Mouse (Mus musculus): ENCODE results near the gene Ctnna3. TPM values are rescaled to one million over a fixed set of nuclear protein-coding genes. Genes with fewer than 3 reads are reported as not detected.

Gene Ctnna3
- total and polyA plus RNA-seq, 3 experiments, result not detected

DNA sequence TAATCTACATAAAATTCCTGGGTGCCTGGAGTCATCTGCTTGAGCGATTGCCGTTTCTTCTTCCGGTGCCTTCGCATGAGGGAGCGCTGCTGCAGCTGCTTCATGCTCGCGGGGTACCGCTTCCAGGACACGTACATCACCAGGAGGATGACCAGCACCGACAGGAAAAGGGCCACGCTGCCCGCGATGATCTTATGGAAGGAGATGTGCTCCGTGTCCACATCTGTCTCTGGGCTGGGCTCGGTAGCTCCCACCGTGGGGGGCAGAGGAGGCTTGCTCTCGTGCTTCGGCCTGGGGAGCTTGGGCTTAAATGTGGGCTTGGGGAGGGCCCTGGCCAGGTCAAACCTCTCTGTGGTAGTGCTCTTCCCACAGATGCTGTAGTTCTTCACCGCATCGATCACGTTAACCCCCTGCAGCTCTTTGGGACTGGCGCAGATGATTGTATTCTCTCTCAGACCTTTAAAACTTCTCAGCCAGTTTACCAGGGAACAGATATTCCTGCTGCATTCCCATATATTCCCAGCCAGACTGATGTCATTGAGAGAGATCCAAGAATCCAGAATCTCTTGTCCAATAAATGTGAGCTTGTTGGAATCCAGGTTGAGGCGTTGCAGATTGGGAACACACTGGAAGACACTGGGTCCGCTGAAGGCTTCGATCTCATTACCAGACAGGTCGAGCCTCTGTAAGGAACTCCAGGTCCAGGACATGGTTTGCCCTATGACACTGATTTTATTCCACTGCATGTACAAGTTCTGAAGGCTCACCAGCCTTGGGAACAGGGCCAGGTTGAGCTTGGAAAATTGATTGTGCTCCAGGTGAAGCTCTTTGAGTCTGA is 658.3 kb downstream of the Ctnna3 start:
- no peak overlapping the region for H3K4me3 ChIP-seq (ENCODE audit: low read depth, low read length)
- ATAC-seq (ENCODE audit: extremely low read depth, insufficient number of reproducible peaks, low FRiP score, poor library complexity, severe bottlenecking), result no peak
- H3K36me3 ChIP-seq (replicated peaks), result no peaks in the 10 kb centered on the region

DNA sequence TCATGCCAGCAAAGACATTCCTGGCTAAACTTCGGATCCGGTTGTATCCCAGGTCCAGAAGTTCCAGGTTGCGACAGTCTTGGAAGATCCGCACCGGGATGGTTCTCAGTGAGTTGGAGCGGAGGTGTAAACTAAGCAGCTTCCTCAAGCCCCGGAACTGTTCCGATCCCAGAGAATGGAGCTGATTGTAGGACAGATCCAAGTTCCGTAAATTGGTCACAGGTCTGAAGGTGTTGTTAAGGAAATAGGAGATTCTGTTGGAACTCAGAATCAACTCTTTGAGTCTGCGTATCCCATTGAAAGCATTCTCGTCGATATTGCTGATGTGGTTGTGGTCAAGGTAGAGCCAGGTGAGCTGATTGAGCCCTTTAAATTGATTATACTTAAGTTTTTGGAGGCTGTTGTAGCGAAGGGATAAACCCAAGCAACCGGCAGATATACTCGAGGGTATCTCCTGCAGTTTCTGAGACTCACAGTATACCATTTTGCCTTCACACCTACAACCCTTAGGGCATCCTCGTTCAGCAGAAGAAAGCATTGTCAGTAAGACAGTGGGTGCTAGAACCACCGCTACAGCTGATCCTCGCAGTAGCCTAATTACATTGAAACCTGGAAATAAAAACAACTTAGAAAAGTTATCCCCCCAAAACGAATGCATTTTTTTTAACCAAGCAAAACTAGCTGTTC is 659.0 kb downstream of the Ctnna3 start:
- no peak for TF ChIP-seq GATA1 (IDR thresholded peaks at IDR 0.05; ENCODE audit: borderline replicate concordance, low read length)
- no peak for TF ChIP-seq GATA2 (IDR thresholded peaks at IDR 0.05; ENCODE audit: borderline replicate concordance, low read depth, low read length)
- TF ChIP-seq CTCF (IDR thresholded peaks at IDR 0.05; ENCODE audit: low read depth, low read length), result no peak
- no peaks in the 10 kb centered on the region for H3K4me1 ChIP-seq (ENCODE audit: insufficient read depth, low read depth, low read length)
- ATAC-seq (ENCODE audit: extremely low read depth, insufficient number of reproducible peaks, low FRiP score, poor library complexity, severe bottlenecking) (no peak), DNase-seq (ENCODE audit: low spot score) (no peak)
- H3K9me3 ChIP-seq (replicated peaks), result peaks cover 12% of the 10 kb centered on the region
- H3K36me3 ChIP-seq (replicated peaks), result no peaks in the 10 kb centered on the region
- no peaks in the 10 kb centered on the region for H3K27me3 ChIP-seq (ENCODE audit: insufficient read depth, low read length)
- no peak overlapping the region for H3K4me3 ChIP-seq (ENCODE audit: low read depth, low read length)

More for the DNA sequence above, 658.3 kb downstream of the Ctnna3 start:
- TF ChIP-seq POLR2AphosphoS5 (IDR thresholded peaks at IDR 0.05; ENCODE audit: insufficient replicate concordance, low read depth, low read length) (no peak), CTCF (IDR thresholded peaks at IDR 0.05; ENCODE audit: low read depth, low read length) (no peak), TAL1 (conservative IDR thresholded peaks at IDR 0.05; ENCODE audit: low read depth, low read length) (no peak), GATA1 (IDR thresholded peaks at IDR 0.05; ENCODE audit: borderline replicate concordance, low read length) (no peak), GATA2 (IDR thresholded peaks at IDR 0.05; ENCODE audit: borderline replicate concordance, low read depth, low read length) (no peak)
- peaks cover 12% of the 10 kb centered on the region for H3K9me3 ChIP-seq (replicated peaks)
- H3K4me1 ChIP-seq (ENCODE audit: insufficient read depth, low read depth, low read length), result no peaks in the 10 kb centered on the region
- no peaks in the 10 kb centered on the region for H3K27me3 ChIP-seq (ENCODE audit: insufficient read depth, low read length)
- DNase-seq (ENCODE audit: low spot score), result no peak

DNA sequence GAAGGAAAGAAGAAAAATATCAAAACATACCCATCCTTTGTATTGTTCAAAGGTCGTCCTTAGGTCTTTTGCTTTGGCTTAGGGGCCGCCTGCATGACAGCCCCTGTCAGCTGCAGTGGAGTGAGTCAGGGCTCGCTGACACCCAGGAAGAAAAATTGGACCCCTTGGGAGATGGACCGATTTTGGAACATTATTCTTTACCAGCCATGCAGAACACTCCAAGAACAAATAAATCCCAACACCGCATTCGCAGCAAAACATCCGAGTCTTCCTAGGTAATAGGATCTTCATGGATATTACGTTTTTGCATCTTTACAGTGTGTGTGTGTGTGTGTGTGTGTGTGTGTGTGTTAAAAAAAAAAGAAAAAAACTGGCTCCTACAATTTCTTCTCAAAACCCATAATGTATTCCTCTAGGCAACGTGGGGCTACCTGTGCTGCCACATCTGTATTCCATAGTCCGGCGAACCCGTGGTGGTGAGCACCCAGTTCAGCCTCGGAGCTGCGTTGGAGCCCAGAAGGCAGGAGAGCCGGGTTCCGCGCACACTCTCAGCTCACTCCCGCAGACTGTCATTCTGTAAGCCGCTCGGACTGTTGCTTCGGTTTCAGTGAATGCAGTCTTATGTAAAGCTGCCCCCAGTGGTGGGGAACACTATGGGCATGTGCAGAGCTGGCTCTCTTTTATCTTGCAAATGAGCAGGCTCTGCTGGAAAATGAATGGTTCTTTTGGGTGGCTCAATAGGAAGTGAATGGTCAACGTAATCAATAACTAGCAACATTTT is 660.0 kb downstream of the Ctnna3 start, which contains the start of gene Lrrtm3:
Lrrtm3 (minus strand) TSS at position 598 of the 781 bp plus-strand sequence.
- DNase-seq (ENCODE audit: low spot score) (no peak), ATAC-seq (ENCODE audit: extremely low read depth, insufficient number of reproducible peaks, low FRiP score, poor library complexity, severe bottlenecking) (no peak)
- Histone ChIP-seq H3K4me3 (ENCODE audit: low read depth, low read length) (no peak within 1 kb of the TSS), H3K27me3 (ENCODE audit: insufficient read depth, low read length) (no peaks in the 10 kb centered on the region), H3K9me3 (replicated peaks) (peaks cover 12% of the 10 kb centered on the region), H3K4me1 (ENCODE audit: insufficient read depth, low read depth, low read length) (no peaks in the 10 kb centered on the region), H3K36me3 (replicated peaks) (no peaks in the 10 kb centered on the region)
- TF ChIP-seq GATA1 (IDR thresholded peaks at IDR 0.05; ENCODE audit: borderline replicate concordance, low read length) (no peak), GATA2 (IDR thresholded peaks at IDR 0.05; ENCODE audit: borderline replicate concordance, low read depth, low read length) (no peak), CTCF (IDR thresholded peaks at IDR 0.05; ENCODE audit: low read depth, low read length) (no peak), TAL1 (conservative IDR thresholded peaks at IDR 0.05; ENCODE audit: low read depth, low read length) (no peak), POLR2AphosphoS5 (IDR thresholded peaks at IDR 0.05; ENCODE audit: insufficient replicate concordance, low read depth, low read length) (no peak)

- H3K36me3 ChIP-seq (replicated peaks), result no peaks in the 10 kb centered on the region
- no peak for DNase-seq (ENCODE audit: low spot score)
- H3K27me3 ChIP-seq (ENCODE audit: insufficient read depth, low read length), result no peaks in the 10 kb centered on the region
- TF ChIP-seq POLR2AphosphoS5 (IDR thresholded peaks at IDR 0.05; ENCODE audit: insufficient replicate concordance, low read depth, low read length), result no peak
- TF ChIP-seq GATA1 (IDR thresholded peaks at IDR 0.05; ENCODE audit: borderline replicate concordance, low read length), result no peak
- no peak for TF ChIP-seq GATA2 (IDR thresholded peaks at IDR 0.05; ENCODE audit: borderline replicate concordance, low read depth, low read length)
- no peak for TF ChIP-seq CTCF (IDR thresholded peaks at IDR 0.05; ENCODE audit: low read depth, low read length)
- no peak for TF ChIP-seq TAL1 (conservative IDR thresholded peaks at IDR 0.05; ENCODE audit: low read depth, low read length)
- no peak for ATAC-seq (ENCODE audit: extremely low read depth, insufficient number of reproducible peaks, low FRiP score, poor library complexity, severe bottlenecking)
- H3K9me3 ChIP-seq (replicated peaks), result no peaks in the 10 kb centered on the region
- no peaks in the 10 kb centered on the region for H3K4me1 ChIP-seq (ENCODE audit: insufficient read depth, low read depth, low read length)
- H3K4me3 ChIP-seq (ENCODE audit: low read depth, low read length), result no peak overlapping the region
These were observed 666.6 kb downstream of the Ctnna3 start for GRCm38 (mm10) chr10:64096532-64096931.

DNA sequence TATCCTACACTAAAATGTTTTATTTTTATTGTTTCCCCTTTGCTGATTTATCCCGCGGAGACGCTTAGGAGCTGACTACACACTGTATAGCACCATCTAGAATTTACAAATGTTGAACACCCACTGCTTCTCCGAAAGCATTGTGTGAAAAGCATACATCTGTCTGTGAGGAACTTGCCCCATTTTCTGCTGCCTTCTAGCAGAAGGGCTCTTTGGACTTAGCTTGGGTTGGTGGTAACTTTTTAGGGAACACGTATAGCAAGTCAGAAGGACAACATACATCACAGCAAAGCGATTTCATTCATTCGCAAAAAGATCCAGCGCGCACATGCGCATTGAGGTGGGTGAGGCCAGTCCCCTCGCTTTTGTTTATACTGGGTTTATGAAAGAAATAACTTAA is 685.3 kb downstream of the Ctnna3 start:
- no peaks in the 10 kb centered on the region for H3K36me3 ChIP-seq (replicated peaks)
- no peak overlapping the region for H3K4me3 ChIP-seq (ENCODE audit: low read depth, low read length)
- DNase-seq (ENCODE audit: low spot score) (no peak), ATAC-seq (ENCODE audit: extremely low read depth, insufficient number of reproducible peaks, low FRiP score, poor library complexity, severe bottlenecking) (no peak)
- H3K27me3 ChIP-seq (ENCODE audit: insufficient read depth, low read length), result no peaks in the 10 kb centered on the region
- H3K4me1 ChIP-seq (ENCODE audit: insufficient read depth, low read depth, low read length), result no peaks in the 10 kb centered on the region
- H3K9me3 ChIP-seq (replicated peaks), result no peaks in the 10 kb centered on the region
- TF ChIP-seq GATA2 (IDR thresholded peaks at IDR 0.05; ENCODE audit: borderline replicate concordance, low read depth, low read length), result no peak
- TF ChIP-seq GATA1 (IDR thresholded peaks at IDR 0.05; ENCODE audit: borderline replicate concordance, low read length), result no peak
- no peak for TF ChIP-seq CTCF (IDR thresholded peaks at IDR 0.05; ENCODE audit: low read depth, low read length)
- TF ChIP-seq TAL1 (conservative IDR thresholded peaks at IDR 0.05; ENCODE audit: low read depth, low read length), result no peak
- TF ChIP-seq POLR2AphosphoS5 (IDR thresholded peaks at IDR 0.05; ENCODE audit: insufficient replicate concordance, low read depth, low read length), result no peak

Measured in G1E (cell line).